8 mouse cellular contexts compared by ENCODE assay signal in the genomic region with DNA sequence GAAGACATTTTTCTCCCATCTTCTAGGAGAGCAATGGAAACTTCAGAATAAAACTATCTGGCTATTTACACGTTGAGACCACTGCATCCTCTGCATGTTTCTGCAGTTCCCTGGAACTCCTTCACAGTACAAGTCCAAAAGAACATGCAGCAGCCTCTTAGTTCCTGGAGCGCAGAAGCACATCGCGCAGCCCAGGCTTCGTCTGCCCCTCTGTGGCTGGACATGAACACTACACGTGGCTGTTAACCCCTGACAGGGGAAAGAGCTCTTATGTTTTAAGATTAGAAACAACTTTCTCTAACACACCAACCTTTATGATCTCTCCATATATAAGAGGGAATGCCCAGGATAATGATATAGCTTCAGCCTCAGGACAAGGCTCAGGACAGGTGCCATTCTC.
DNase-seq lines count a peak whose midpoint lies in the region; ATAC-seq and TF ChIP-seq lines count a peak whose summit lies in the region.

No protein-coding gene starts in this region.

- H3K4me3 ChIP-seq in liver, adult 2 months (ENCODE audit: insufficient read depth, low read depth, low read length), result no peak overlapping the region
- no peak overlapping the region for H3K4me3 ChIP-seq in liver, embryonic 11.5 days (ENCODE audit: low read depth, low read length)

- no peak overlapping the region for H3K9ac ChIP-seq in liver, adult 2 months (ENCODE audit: low read depth, low read length)
- no peak overlapping the region for H3K9ac ChIP-seq in liver, embryonic 11.5 days (ENCODE audit: low read depth, low read length)

- no peak for DNase-seq in liver, adult 2 months (ENCODE audit: extremely low read depth, low read depth, low spot score)
- DNase-seq in liver, embryonic 11.5 days (ENCODE audit: low spot score), result no peak
- peak; percentile 52 for DNase-seq in cerebellum, adult 8-10 months
- peak; percentile 13 for DNase-seq in forelimb bud, embryonic 11.5 days (ENCODE audit: low read depth, low spot score)
- DNase-seq in left cerebral cortex, postnatal 4 days, result peak; percentile 35
- DNase-seq in right cerebral cortex, postnatal 4 days, result peak; percentile 46
- DNase-seq in urinary bladder, postnatal 14 days (ENCODE audit: low spot score), result no peak

- 41% methylated on average over 6 of the region's 6 CpGs for WGBS in liver, adult 2 months
- 43% methylated on average over 6 of the region's 6 CpGs for WGBS in liver, embryonic 11.5 days

- intact Hi-C loops in left cerebral cortex, postnatal 4 days (cut with DNase I), result loop anchor here (1.0 kb wide), 1 partner anchor 410 kb away; no protein-coding TSS in a partner anchor

- no peaks in the 10 kb centered on the region for H3K36me3 ChIP-seq in liver, adult 2 months (ENCODE audit: control insufficient read depth, insufficient read depth, low read length)
- H3K36me3 ChIP-seq in liver, embryonic 11.5 days (ENCODE audit: control insufficient read depth, insufficient read depth, low read length), result no peaks in the 10 kb centered on the region

- H3K27me3 ChIP-seq in liver, adult 2 months (ENCODE audit: control insufficient read depth, insufficient read depth, low read length), result no peaks in the 10 kb centered on the region
- H3K27me3 ChIP-seq in liver, embryonic 11.5 days (replicated peaks; ENCODE audit: control insufficient read depth, insufficient read depth, low read length), result no peaks in the 10 kb centered on the region

- no peaks in the 10 kb centered on the region for H3K4me1 ChIP-seq in liver, adult 2 months (ENCODE audit: control insufficient read depth, insufficient read depth, low read length)
- no peaks in the 10 kb centered on the region for H3K4me1 ChIP-seq in liver, embryonic 11.5 days (replicated peaks; ENCODE audit: control insufficient read depth, insufficient read depth, low read length)

- H3K4me2 ChIP-seq in liver, embryonic 11.5 days, result no peak overlapping the region

- no peaks in the 10 kb centered on the region for H3K9me3 ChIP-seq in liver, embryonic 11.5 days (ENCODE audit: control insufficient read depth, low read length)

- H3K79me2 ChIP-seq in liver, adult 2 months (ENCODE audit: control insufficient read depth, insufficient read depth, low read length), result no peaks in the 10 kb centered on the region

- H3K27ac ChIP-seq in liver, adult 2 months (replicated peaks; ENCODE audit: insufficient read depth, low read depth, low read length), result no peak overlapping the region
- no peak overlapping the region for H3K27ac ChIP-seq in liver, embryonic 11.5 days (ENCODE audit: low read depth, low read length)

- no peak for ATAC-seq in liver, embryonic 11.5 days (replicated peaks; ENCODE audit: low FRiP score)
- no peak for ATAC-seq in erythroblast, adult 5-6 weeks (replicated peaks; ENCODE audit: low FRiP score, poor library complexity, severe bottlenecking)

- peak; percentile 61 for TF ChIP-seq CTCF in liver, adult 2 months (IDR thresholded peaks at IDR 0.05; ENCODE audit: low read depth, low read length)

- no peak for TF ChIP-seq POLR2A in liver, adult 2 months (IDR thresholded peaks at IDR 0.05; ENCODE audit: extremely low read depth, insufficient read depth, low read length)

Comparison
In these comparisons a context has a peak if more than half of its experiments do, and no peak if none do; other contexts are left out.
1. DNase-seq: peak in cerebellum, adult 8-10 months (single experiment), forelimb bud, embryonic 11.5 days (single experiment), left cerebral cortex, postnatal 4 days (single experiment) and right cerebral cortex, postnatal 4 days (single experiment); none in liver, adult 2 months (single experiment), liver, embryonic 11.5 days (single experiment) and urinary bladder, postnatal 14 days (single experiment).